Mouse (Mus musculus): Measurements from ENCODE around the gene Pde4b.

DNA sequence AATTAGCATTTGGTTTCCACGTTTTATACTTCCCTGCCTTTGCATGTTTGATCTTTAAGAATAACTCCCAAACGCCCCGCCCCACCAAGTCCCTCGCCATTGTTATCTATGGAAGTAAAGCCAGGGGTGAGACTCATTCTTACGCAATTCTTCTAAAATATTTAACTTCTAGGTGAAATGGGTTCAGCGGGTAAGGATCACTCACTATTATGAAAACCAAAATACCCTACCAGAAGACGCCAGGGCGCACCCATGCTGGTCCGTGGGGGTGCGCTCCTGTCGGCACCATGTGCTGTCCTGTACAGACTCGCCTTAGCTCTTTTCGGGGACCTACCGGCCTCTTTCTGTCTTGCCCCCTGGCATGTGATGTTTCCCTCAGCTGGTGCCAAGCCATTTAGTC, 490.3 kb downstream of the Pde4b start:
- no peak for TF ChIP-seq CTCF (IDR thresholded peaks at IDR 0.05; ENCODE audit: extremely low read depth, insufficient read depth, insufficient read length, insufficient replicate concordance)
- no peak for TF ChIP-seq POLR2A (IDR thresholded peaks at IDR 0.05; ENCODE audit: low read depth, low read length)

All from spleen, adult 2 months (tissue).